Mouse (Mus musculus) right cerebral cortex, postnatal 10 days (tissue): ENCODE measurements around the gene Rxfp1.

Experiments
- DNase-seq, 2 experiments: peaks; one replicate each; pipeline ENCODE4 v3.0.0; 2021; ENCODE audit warnings: low spot score in 2 of 2

Gene Rxfp1

GRCm38 (mm10) chr3:79672188-79672587, 65.5 kb downstream of the Rxfp1 start:
- no peak for DNase-seq

GRCm38 (mm10) chr3:79670556-79670955, 67.1 kb downstream of the Rxfp1 start:
- DNase-seq: peak in 1 of 2 experiments; percentile 16

- peak; percentile 46 to 71 for DNase-seq
These were observed 72.8 kb downstream of the Rxfp1 start for GRCm38 (mm10) chr3:79664787-79665408.

- DNase-seq: peak in 1 of 2 experiments; percentile 7
These were observed 81.0 kb downstream of the Rxfp1 start for GRCm38 (mm10) chr3:79656682-79657081.

GRCm38 (mm10) chr3:79652129-79652528, 85.6 kb downstream of the Rxfp1 start:
- peak in 1 of 2 experiments; percentile 21 for DNase-seq

GRCm38 (mm10) chr3:79629416-79629730, 108.3 kb downstream of the Rxfp1 start, which contains the start of gene Etfdh:
Gene Etfdh (minus strand): TSS chr3:79629500.
- peak; percentile 85 to 91 for DNase-seq

GRCm38 (mm10) chr3:79628561-79629415, 108.9 kb downstream of the Rxfp1 start, which contains the start of gene 4930579G24Rik:
Gene 4930579G24Rik (plus strand): TSS chr3:79629079.
- peak; percentile 99 for DNase-seq

GRCm38 (mm10) chr3:79628182-79628560, 109.5 kb downstream of the Rxfp1 start:
- DNase-seq: no peak

GRCm38 (mm10) chr3:79627484-79628181, 110.0 kb downstream of the Rxfp1 start:
- DNase-seq: no peak

- no peak for DNase-seq
These were observed 127.8 kb downstream of the Rxfp1 start for GRCm38 (mm10) chr3:79609886-79610285.

- no peak for DNase-seq
These were observed 142.2 kb downstream of the Rxfp1 start for GRCm38 (mm10) chr3:79595468-79595867.

- no peak for DNase-seq
These were observed 145.7 kb downstream of the Rxfp1 start for GRCm38 (mm10) chr3:79591793-79592471.
